Comparison of ENCODE assay signal across 7 mouse cellular contexts in genomic region chr13:43171020-43171710, GRCm38 (mm10). TPM values are rescaled to one million over a fixed set of nuclear protein-coding genes. Genes with fewer than 3 reads are reported as not detected.
DNase-seq lines count a peak whose midpoint lies in the region; ATAC-seq and TF ChIP-seq lines count a peak whose summit lies in the region.

Tbc1d7 (minus strand) TSS chr13:43171501.

- no peaks in the 10 kb centered on the region for H3K27me3 ChIP-seq in embryonic facial prominence, embryonic 10.5 days (replicated peaks; ENCODE audit: low read depth, poor library complexity, severe bottlenecking)
- no peaks in the 10 kb centered on the region for H3K27me3 ChIP-seq in intestine, postnatal 0 days (replicated peaks; ENCODE audit: control insufficient read depth, insufficient read depth, low read length)
- no peaks in the 10 kb centered on the region for H3K27me3 ChIP-seq in midbrain, embryonic 12.5 days
- no peaks in the 10 kb centered on the region for H3K27me3 ChIP-seq in small intestine, adult 2 months (ENCODE audit: control insufficient read depth, insufficient read depth, low read length)

- peak within 1 kb of the TSS; percentile 88 for H3K27ac ChIP-seq in embryonic facial prominence, embryonic 10.5 days (replicated peaks)
- peak within 1 kb of the TSS; percentile 21; the same call in 1 of the 2 replicates for H3K27ac ChIP-seq in intestine, postnatal 0 days (ENCODE audit: low read depth, low read length)
- peak within 1 kb of the TSS; percentile 69 for H3K27ac ChIP-seq in midbrain, embryonic 12.5 days (replicated peaks)
- peak within 1 kb of the TSS; percentile 60 for H3K27ac ChIP-seq in small intestine, adult 2 months (ENCODE audit: insufficient read depth, low read depth, low read length)

- peaks cover 11% of the 10 kb centered on the region for H3K36me3 ChIP-seq in embryonic facial prominence, embryonic 10.5 days (replicated peaks)
- H3K36me3 ChIP-seq in intestine, postnatal 0 days (ENCODE audit: control insufficient read depth, insufficient read depth), result 0 out of 2 replicates have a peak, but pooled peaks cover under 1% of the 10 kb centered on the region
- 0 out of 2 replicates have a peak, but pooled peaks cover 10% of the 10 kb centered on the region for H3K36me3 ChIP-seq in midbrain, embryonic 12.5 days
- H3K36me3 ChIP-seq in small intestine, adult 2 months (ENCODE audit: control insufficient read depth, insufficient read depth, low read length), result no peaks in the 10 kb centered on the region; the same call in 1 of the 2 replicates

- peak within 1 kb of the TSS; percentile 64 for H3K9ac ChIP-seq in intestine, postnatal 0 days (ENCODE audit: low read depth, low read length)
- H3K9ac ChIP-seq in midbrain, embryonic 12.5 days (replicated peaks), result peak within 1 kb of the TSS; percentile 79

- under 1% methylated on average over 48 of the region's 48 CpGs for WGBS in embryonic facial prominence, embryonic 10.5 days
- under 1% methylated on average over 48 of the region's 48 CpGs for WGBS in intestine, postnatal 0 days
- WGBS in midbrain, embryonic 12.5 days, result 1% methylated on average over 48 of the region's 48 CpGs
- WGBS in small intestine, adult 2 months, result under 1% methylated on average over 48 of the region's 48 CpGs

- intact Hi-C loops in left cerebral cortex, postnatal 4 days (cut with DNase I), result loop anchor here (5.0 to 10.0 kb wide), 2 partner anchors 204 to 556 kb away; no protein-coding TSS in a partner anchor

- no peaks in the 10 kb centered on the region for H3K9me3 ChIP-seq in embryonic facial prominence, embryonic 10.5 days
- H3K9me3 ChIP-seq in intestine, postnatal 0 days (ENCODE audit: control insufficient read depth), result no peaks in the 10 kb centered on the region
- no peaks in the 10 kb centered on the region for H3K9me3 ChIP-seq in midbrain, embryonic 12.5 days

- H3K4me1 ChIP-seq in embryonic facial prominence, embryonic 10.5 days, result peaks cover 12% of the 10 kb centered on the region
- H3K4me1 ChIP-seq in intestine, postnatal 0 days (replicated peaks; ENCODE audit: control insufficient read depth, insufficient read depth, low read length), result peaks cover 4% of the 10 kb centered on the region
- H3K4me1 ChIP-seq in midbrain, embryonic 12.5 days, result peaks cover 10% of the 10 kb centered on the region
- H3K4me1 ChIP-seq in small intestine, adult 2 months (ENCODE audit: control insufficient read depth, insufficient read depth, insufficient read length, low read length), result no peaks in the 10 kb centered on the region; the same call in 1 of the 2 replicates

- peak within 1 kb of the TSS; percentile 77 for H3K4me2 ChIP-seq in intestine, postnatal 0 days (replicated peaks; ENCODE audit: low read depth)
- peak within 1 kb of the TSS; percentile 65 for H3K4me2 ChIP-seq in midbrain, embryonic 12.5 days (replicated peaks)

- peak; percentile 100 for DNase-seq in adrenal gland, postnatal 10 days
- DNase-seq in embryonic facial prominence, embryonic 10.5 days (ENCODE audit: low spot score), result peak; percentile 99
- DNase-seq in gonadal fat pad, adult 2 months (ENCODE audit: low read depth), result no peak
- DNase-seq in left cerebral cortex, postnatal 4 days, result peak; percentile 99

- ATAC-seq in intestine, postnatal 0 days, result peak; percentile 95
- peak; percentile 94 for ATAC-seq in midbrain, embryonic 12.5 days (ENCODE audit: low FRiP score, low read depth)

- H3K4me3 ChIP-seq in embryonic facial prominence, embryonic 10.5 days, result peak within 1 kb of the TSS; percentile 69
- H3K4me3 ChIP-seq in intestine, postnatal 0 days (ENCODE audit: low read depth, low read length), result peak within 1 kb of the TSS; percentile 60
- peak within 1 kb of the TSS; percentile 59 for H3K4me3 ChIP-seq in midbrain, embryonic 12.5 days
- H3K4me3 ChIP-seq in small intestine, adult 2 months (ENCODE audit: low read depth, low read length), result peak within 1 kb of the TSS; percentile 85

- TF ChIP-seq POLR2A in small intestine, adult 2 months (IDR thresholded peaks at IDR 0.05; ENCODE audit: low read depth, low read length), result peak; percentile 82

- TF ChIP-seq CTCF in intestine, postnatal 0 days (IDR thresholded peaks at IDR 0.05; ENCODE audit: low read depth), result no peak; the same call in 1 of the 2 replicates
- TF ChIP-seq CTCF in small intestine, adult 2 months (IDR thresholded peaks at IDR 0.05; ENCODE audit: extremely low read depth, insufficient read length, insufficient replicate concordance, low read depth, low read length), result no peak

RNA-seq across cellular contexts. Expression of gene Tbc1d7, which starts in this region (rescaled TPM):
- total RNA-seq in adrenal gland, postnatal 10 days (2021), result 10 to 100 TPM; 24.4 to 26.7 TPM
- 62.9 and 64.8 TPM in 2 replicates for polyA plus RNA-seq in embryonic facial prominence, embryonic 10.5 days (2016; fragmentation: Nextera tagmentation; extraction: Ambion mirVana)
- polyA plus RNA-seq in gonadal fat pad, adult 2 months (2012; rRNA removed), result 12.7 and 20.0 TPM in 2 replicates
- 22.0 and 24.1 TPM in 2 replicates for polyA plus RNA-seq in intestine, postnatal 0 days (2015; fragmentation: Nextera tagmentation; extraction: Ambion mirVana)
- total RNA-seq in left cerebral cortex, postnatal 4 days (2021), result 10 to 100 TPM; 34.5 to 37.3 TPM
- 76.7 and 80.2 TPM in 2 replicates for polyA plus RNA-seq in midbrain, embryonic 12.5 days (2016; fragmentation: Nextera tagmentation; extraction: Ambion mirVana)
- polyA plus RNA-seq in small intestine, adult 2 months (2012; rRNA removed), result 1.5 and 4.0 TPM in 2 replicates

Comparison
In these comparisons a context has a peak if more than half of its experiments do, and no peak if none do; other contexts are left out.
1. H3K27ac ChIP-seq: peak in every context shown above with its lines; median percentile 88 in embryonic facial prominence, embryonic 10.5 days; 69 in midbrain, embryonic 12.5 days; 60 in small intestine, adult 2 months; 21 in intestine, postnatal 0 days.